Mouse (Mus musculus) MEL (cell line): ENCODE measurements around the gene Gm40193.

Experiments
- CTCF ChIP-seq, 3 experiments: IDR thresholded peaks in 2 of 3; conservative IDR thresholded peaks in 1 of 3; 2 replicates each; pipeline ENCODE4 v1.5.1; 2011 to 2012; ENCODE audit warnings: low read length in 3 of 3, low read depth in 2 of 3, mild to moderate bottlenecking in 2 of 3, improper control_type of control experiment in 1 of 3, inconsistent platforms in 1 of 3, mixed read lengths in 1 of 3, moderate library complexity in 1 of 3; ENCODE audit not compliant: control insufficient read depth in 1 of 3, insufficient read depth in 1 of 3, poor library complexity in 1 of 3, severe bottlenecking in 1 of 3
- EP300 ChIP-seq, 2 experiments: IDR thresholded peaks; 2 replicates each; pipeline ENCODE4 v1.6.1; 2011; ENCODE audit warnings: improper control_type of control experiment in 2 of 2, low read length in 2 of 2, low read depth in 1 of 2, mild to moderate bottlenecking in 1 of 2
- MAFK ChIP-seq: IDR thresholded peaks from 2 replicates; pipeline ENCODE4 v1.6.1; 2011; ENCODE audit warnings: low read depth, mild to moderate bottlenecking, low read length, improper control_type of control experiment, borderline replicate concordance
- MYC ChIP-seq: IDR thresholded peaks from 2 replicates; pipeline ENCODE4 v1.6.1; 2011; ENCODE audit warnings: low read depth, mild to moderate bottlenecking, low read length, improper control_type of control experiment, moderate library complexity
- POLR2A ChIP-seq, 2 experiments: IDR thresholded peaks; 2 replicates each; pipeline ENCODE4 v1.6.1; 2011 to 2012; ENCODE audit warnings: low read length in 2 of 2, mild to moderate bottlenecking in 2 of 2, control low read depth in 1 of 2, improper control_type of control experiment in 1 of 2, low read depth in 1 of 2, moderate library complexity in 1 of 2; ENCODE audit not compliant: control insufficient read depth in 1 of 2, insufficient read depth in 1 of 2, poor library complexity in 1 of 2
- RAD21 ChIP-seq: IDR thresholded peaks from 2 replicates; pipeline ENCODE4 v1.6.1; 2011; ENCODE audit warnings: mild to moderate bottlenecking, low read depth, low read length, improper control_type of control experiment
- SIN3A ChIP-seq: IDR thresholded peaks from 2 replicates; pipeline ENCODE4 v1.6.1; 2012; ENCODE audit warnings: low read length, improper control_type of control experiment, inconsistent platforms
- TAL1 ChIP-seq: IDR thresholded peaks from 2 replicates; pipeline ENCODE4 v1.6.1; 2012; ENCODE audit warnings: mild to moderate bottlenecking, inconsistent platforms, low read length, moderate library complexity, mixed read lengths
- USF1 ChIP-seq: IDR thresholded peaks from 2 replicates; pipeline ENCODE4 v1.6.1; 2014; ENCODE audit warnings: low read depth, mild to moderate bottlenecking, inconsistent platforms, low read length, improper control_type of control experiment, moderate library complexity
- USF2 ChIP-seq, 2 experiments: IDR thresholded peaks; 2 replicates each; pipeline ENCODE4 v1.6.1; 2011 to 2012; ENCODE audit warnings: improper control_type of control experiment in 2 of 2, low read length in 2 of 2, borderline replicate concordance in 1 of 2, inconsistent platforms in 1 of 2, low read depth in 1 of 2, mild to moderate bottlenecking in 1 of 2; ENCODE audit not compliant: insufficient read depth in 1 of 2
- ZNF384 ChIP-seq: IDR thresholded peaks from 2 replicates; pipeline ENCODE4 v1.6.1; 2012; ENCODE audit warnings: low read depth, mild to moderate bottlenecking, inconsistent platforms, low read length, improper control_type of control experiment

- TF ChIP-seq CTCF (IDR thresholded peaks at IDR 0.05 in 2 of 3, conservative IDR thresholded peaks at IDR 0.05 in 1 of 3; ENCODE audit: control insufficient read depth in 1 of 3, insufficient read depth in 1 of 3, low read depth in 2 of 3, low read length in 3 of 3, poor library complexity in 1 of 3, severe bottlenecking in 1 of 3), result no peak
- TF ChIP-seq POLR2A (IDR thresholded peaks at IDR 0.05; ENCODE audit: control insufficient read depth in 1 of 2, insufficient read depth in 1 of 2, low read depth in 1 of 2, low read length in 2 of 2, poor library complexity in 1 of 2), result no peak
- no peak for TF ChIP-seq ZNF384
- TF ChIP-seq SIN3A, result no peak
- no peak for TF ChIP-seq MYC
- no peak for TF ChIP-seq USF1
- no peak for TF ChIP-seq EP300 (IDR thresholded peaks at IDR 0.05; ENCODE audit: low read depth in 1 of 2, low read length in 2 of 2)
- no peak for TF ChIP-seq MAFK
- TF ChIP-seq TAL1, result no peak
- no peak for TF ChIP-seq RAD21
- TF ChIP-seq USF2 (IDR thresholded peaks at IDR 0.05; ENCODE audit: borderline replicate concordance in 1 of 2, insufficient read depth in 1 of 2, low read depth in 1 of 2, low read length in 2 of 2), result no peak
Observed at GRCm38 (mm10) chr11:70518923-70519322, 13.8 kb downstream of the Gm40193 start, which contains the start of gene Gltpd2.
